Mouse (Mus musculus) liver, embryonic 16.5 days (tissue): ENCODE data around the gene Slc17a5. TPM values are rescaled to one million over a fixed set of nuclear protein-coding genes. Genes with fewer than 3 reads are reported as not detected.

Experiments used
- ATAC-seq: fragments of 200-750 bp; cut with Nextera tagmentation; 2 replicates; pipeline ENCODE4 v1.8.0; 2017; ENCODE audit warnings: low read depth, mild to moderate bottlenecking, moderate number of reproducible peaks, moderate library complexity
- H3K27ac ChIP-seq: fragments of 300-500 bp; sonication (generic); 2 replicates; pipeline ENCODE4 v1.5.1; 2014; ENCODE audit warnings: mild to moderate bottlenecking, low read length
- H3K27me3 ChIP-seq: fragments of 300-500 bp; sonication (generic); 2 replicates; pipeline ENCODE4 v1.6.1; 2014; ENCODE audit warnings: low read depth, low read length, mixed read lengths; ENCODE audit not compliant: control insufficient read depth, insufficient read depth
- H3K36me3 ChIP-seq: fragments of 300-500 bp; sonication (generic); 2 replicates; pipeline ENCODE4 v1.6.1; 2014; ENCODE audit warnings: mild to moderate bottlenecking; ENCODE audit not compliant: control insufficient read depth, insufficient read depth
- H3K4me1 ChIP-seq: fragments of 300-500 bp; sonication (generic); 2 replicates; pipeline ENCODE4 v1.6.1; 2014; ENCODE audit warnings: low read depth, low read length, mixed read lengths; ENCODE audit not compliant: control insufficient read depth
- H3K4me2 ChIP-seq: fragments of 300-500 bp; sonication (generic); 2 replicates; pipeline ENCODE4 v1.6.1; 2014; ENCODE audit warnings: low read depth, low read length, mixed read lengths
- H3K4me3 ChIP-seq: fragments of 300-500 bp; sonication (generic); 2 replicates; pipeline ENCODE4 v1.5.1; 2014; ENCODE audit warnings: low read depth, mild to moderate bottlenecking, low read length
- H3K9ac ChIP-seq: fragments of 300-500 bp; sonication (generic); 2 replicates; pipeline ENCODE4 v1.6.1; 2014; ENCODE audit warnings: low read depth, low read length
- H3K9me3 ChIP-seq: fragments of 300-500 bp; sonication (generic); replicated peaks from 2 replicates; pipeline ENCODE4 v1.6.1; 2016; ENCODE audit warnings: low read length; ENCODE audit not compliant: control insufficient read depth
- WGBS: fragments of 180-500 bp; shearing (Covaris S2); extraction: QIAGEN DNeasy Blood & Tissue Kit; methylation state at CpG from one replicate; pipeline ENCODE4 v1.1.7; 2014; ENCODE audit not compliant: insufficient replicate concordance; 5-methylcytosine and 5-hydroxymethylcytosine counted together
- polyA plus RNA-seq: library from polyadenylated mRNA; unstranded; fragments of >200 nt; fragmentation: Nextera tagmentation; extraction: Ambion mirVana; gene quantifications from 2 replicates; pipeline ENCODE4 v1.2.1, GENCODE M21; 2015

The Slc17a5 gene
- polyA plus RNA-seq, 1 experiment from 2014 or later = 5.8 TPM

GRCm38 (mm10) chr9:78579644-78580396, 8.0 kb downstream of the Slc17a5 start:
- Histone ChIP-seq H3K27me3 (no peaks in the 10 kb centered on the region), H3K9ac (no peak overlapping the region), H3K4me2 (no peak overlapping the region), H3K4me1 (no peaks in the 10 kb centered on the region), H3K36me3 (peaks cover 3% of the 10 kb centered on the region; the same call in 1 of the 2 replicates), H3K4me3 (no peak overlapping the region), H3K9me3 (no peaks in the 10 kb centered on the region), H3K27ac (no peak overlapping the region)
- WGBS = 75% methylated on average over 10 of the region's 10 CpGs
- no peak for ATAC-seq

DNA sequence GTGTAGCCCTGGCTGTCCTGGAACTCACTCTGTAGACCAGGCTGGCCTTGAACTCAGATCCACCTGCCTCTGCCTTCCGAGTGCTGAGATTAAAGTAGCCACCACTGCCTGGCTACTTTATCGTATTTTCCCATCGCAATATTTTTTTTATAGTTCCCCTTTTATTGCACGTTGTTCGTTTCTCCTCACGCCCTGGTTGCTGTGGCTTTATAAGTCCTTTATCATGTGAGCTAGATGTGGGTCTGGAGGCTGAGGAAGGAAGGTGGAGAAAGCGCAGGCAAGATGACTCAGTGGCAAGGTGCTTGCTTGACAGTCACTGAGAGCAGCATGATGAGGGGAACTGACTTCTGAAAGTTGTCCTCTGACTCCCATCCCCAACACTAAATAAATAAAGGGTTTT, 9.0 kb downstream of the Slc17a5 start:
- Histone ChIP-seq H3K36me3 (peaks cover 3% of the 10 kb centered on the region; the same call in 1 of the 2 replicates), H3K9me3 (no peaks in the 10 kb centered on the region), H3K4me2 (no peak overlapping the region), H3K4me3 (no peak overlapping the region), H3K4me1 (no peaks in the 10 kb centered on the region), H3K27ac (no peak overlapping the region), H3K9ac (no peak overlapping the region), H3K27me3 (no peaks in the 10 kb centered on the region)
- 43% methylated on average over 7 of the region's 7 CpGs for WGBS
- ATAC-seq = no peak

GRCm38 (mm10) chr9:78576466-78576865, 11.4 kb downstream of the Slc17a5 start:
- H3K27ac ChIP-seq = no peak overlapping the region
- ATAC-seq = no peak
- WGBS = 81% methylated on average over 5 of the region's 5 CpGs
- no peaks in the 10 kb centered on the region for H3K4me1 ChIP-seq
- peaks cover 3% of the 10 kb centered on the region; the same call in 1 of the 2 replicates for H3K36me3 ChIP-seq
- no peak overlapping the region for H3K4me2 ChIP-seq
- no peak overlapping the region for H3K4me3 ChIP-seq
- H3K9me3 ChIP-seq = no peaks in the 10 kb centered on the region
- H3K27me3 ChIP-seq = no peaks in the 10 kb centered on the region
- no peak overlapping the region for H3K9ac ChIP-seq

DNA sequence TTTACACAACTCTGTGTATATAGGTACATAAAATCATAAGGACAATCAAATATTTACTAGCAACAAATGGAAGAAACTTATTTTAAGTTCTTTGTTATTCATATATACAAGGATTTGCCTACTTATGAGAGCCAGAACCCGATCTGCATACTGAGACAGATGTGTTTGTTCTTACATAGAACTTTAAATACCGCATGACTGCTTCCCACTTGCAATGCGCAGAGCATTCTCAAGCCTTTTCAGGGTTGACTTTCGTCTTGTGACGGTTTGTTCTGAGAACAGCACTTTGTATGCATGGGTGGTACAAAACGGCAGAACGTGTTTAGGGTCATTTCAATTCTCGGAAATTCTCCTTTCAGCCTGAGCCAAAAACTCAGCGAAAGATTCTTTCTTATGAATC, 17.9 kb downstream of the Slc17a5 start:
- 81% methylated on average over 9 of the region's 9 CpGs for WGBS
- Histone ChIP-seq H3K27me3 (no peaks in the 10 kb centered on the region), H3K4me2 (no peak overlapping the region), H3K4me1 (no peaks in the 10 kb centered on the region), H3K4me3 (no peak overlapping the region), H3K36me3 (peaks cover 7% of the 10 kb centered on the region), H3K9ac (no peak overlapping the region), H3K9me3 (no peaks in the 10 kb centered on the region), H3K27ac (no peak overlapping the region)
- no peak for ATAC-seq

DNA sequence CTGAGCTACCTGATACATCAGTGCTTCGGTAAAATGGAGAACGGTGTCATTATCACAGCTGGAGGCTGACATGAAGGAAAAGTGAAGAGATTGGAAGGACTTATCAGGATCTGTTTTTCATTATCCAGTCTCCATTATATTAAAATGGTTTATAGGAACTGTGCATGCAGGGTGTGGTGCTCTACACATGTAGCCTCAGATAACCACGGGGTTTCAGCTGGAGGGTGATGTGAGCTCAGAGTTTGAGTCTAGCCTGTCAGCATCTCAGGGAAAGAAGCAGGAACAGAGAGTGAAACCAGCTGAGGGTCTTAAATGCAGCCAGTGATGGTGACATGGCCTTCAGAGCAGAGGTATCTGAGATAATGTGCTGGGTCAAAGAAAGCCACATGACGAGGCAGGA, 28.4 kb downstream of the Slc17a5 start:
- 39% methylated on average over 4 of the region's 4 CpGs for WGBS
- ATAC-seq = 0 out of 2 replicates have a peak, but pooled peaks have one; percentile 30

GRCm38 (mm10) chr9:78558586-78559214, 29.1 kb downstream of the Slc17a5 start:
- H3K4me1 ChIP-seq = peaks cover 3% of the 10 kb centered on the region; the same call in 1 of the 2 replicates
- peak; percentile 60 for ATAC-seq
- no peak overlapping the region for H3K27ac ChIP-seq
- H3K27me3 ChIP-seq = no peaks in the 10 kb centered on the region
- H3K9ac ChIP-seq = no peak overlapping the region
- WGBS = 49% methylated on average over 8 of the region's 8 CpGs
- H3K4me2 ChIP-seq = no peak overlapping the region
- no peaks in the 10 kb centered on the region for H3K36me3 ChIP-seq
- no peaks in the 10 kb centered on the region for H3K9me3 ChIP-seq
- no peak overlapping the region for H3K4me3 ChIP-seq

More for the DNA sequence above, 28.4 kb downstream of the Slc17a5 start:
- Histone ChIP-seq H3K4me3 (no peak overlapping the region), H3K27ac (no peak overlapping the region), H3K4me1 (peaks cover 3% of the 10 kb centered on the region; the same call in 1 of the 2 replicates), H3K9ac (no peak overlapping the region), H3K9me3 (no peaks in the 10 kb centered on the region), H3K27me3 (no peaks in the 10 kb centered on the region), H3K4me2 (no peak overlapping the region), H3K36me3 (no peaks in the 10 kb centered on the region)

- H3K36me3 ChIP-seq = no peaks in the 10 kb centered on the region
- ATAC-seq = no peak
- WGBS = 61% methylated on average over 1 of the region's 1 CpGs
- no peaks in the 10 kb centered on the region for H3K27me3 ChIP-seq
- H3K4me3 ChIP-seq = no peak overlapping the region
- no peak overlapping the region for H3K9ac ChIP-seq
- H3K9me3 ChIP-seq = no peaks in the 10 kb centered on the region
- no peak overlapping the region for H3K27ac ChIP-seq
- H3K4me1 ChIP-seq = peaks cover 3% of the 10 kb centered on the region; the same call in 1 of the 2 replicates
- H3K4me2 ChIP-seq = no peak overlapping the region
Observed at GRCm38 (mm10) chr9:78557041-78557440, 30.8 kb downstream of the Slc17a5 start.

DNA sequence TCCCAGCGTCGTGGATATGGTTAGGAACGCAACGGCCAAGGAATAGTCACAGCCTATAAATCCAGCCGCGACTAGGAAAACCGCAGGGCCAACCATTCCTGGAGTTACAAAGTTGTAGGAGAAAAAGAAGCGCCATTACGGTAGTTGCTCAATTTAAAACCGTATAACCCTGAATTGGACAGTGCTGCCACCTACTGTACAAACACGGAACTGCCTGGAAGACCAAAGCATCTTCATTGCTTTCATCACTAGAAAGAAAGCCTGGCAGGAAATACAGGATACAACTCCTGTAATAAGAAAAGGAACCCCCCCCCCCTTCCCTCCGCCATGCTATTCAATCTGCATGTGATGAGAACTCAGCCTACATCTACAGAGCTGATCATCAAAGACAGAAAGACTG, 34.9 kb downstream of the Slc17a5 start:
- Histone ChIP-seq H3K4me3 (no peak overlapping the region), H3K27me3 (no peaks in the 10 kb centered on the region), H3K4me1 (no peaks in the 10 kb centered on the region), H3K4me2 (no peak overlapping the region), H3K9ac (no peak overlapping the region), H3K36me3 (no peaks in the 10 kb centered on the region), H3K9me3 (no peaks in the 10 kb centered on the region), H3K27ac (no peak overlapping the region)
- WGBS = 31% methylated on average over 12 of the region's 12 CpGs
- no peak for ATAC-seq

DNA sequence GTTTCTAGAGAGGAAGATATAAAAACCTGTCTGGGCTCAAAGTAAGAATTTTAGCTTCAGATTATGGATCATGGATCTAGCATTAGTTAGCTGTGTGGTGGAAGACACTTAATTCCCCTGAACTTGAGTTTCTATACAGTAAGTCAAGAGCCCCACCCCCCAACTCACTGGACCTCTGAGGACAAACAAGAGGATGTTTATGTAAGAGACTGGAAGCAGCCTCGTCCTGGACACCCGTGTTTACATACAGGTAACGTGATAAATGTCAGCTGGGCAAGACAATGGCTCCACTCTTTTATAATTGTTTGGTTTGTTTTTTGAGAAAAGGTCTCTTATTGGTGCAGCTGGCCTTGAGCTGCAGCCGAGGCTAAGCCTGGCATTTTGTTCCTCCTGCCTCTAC, 36.1 kb downstream of the Slc17a5 start:
- no peak overlapping the region for H3K9ac ChIP-seq
- no peaks in the 10 kb centered on the region for H3K9me3 ChIP-seq
- H3K4me3 ChIP-seq = no peak overlapping the region
- no peak overlapping the region for H3K27ac ChIP-seq
- no peaks in the 10 kb centered on the region for H3K36me3 ChIP-seq
- no peak overlapping the region for H3K4me2 ChIP-seq
- H3K27me3 ChIP-seq = no peaks in the 10 kb centered on the region
- 43% methylated on average over 4 of the region's 4 CpGs for WGBS
- no peaks in the 10 kb centered on the region for H3K4me1 ChIP-seq
- no peak for ATAC-seq
